Mouse (Mus musculus): ENCODE data around the gene Ntrk3. TPM values are rescaled to one million over a fixed set of nuclear protein-coding genes. Genes with fewer than 3 reads are reported as not detected.

Gene Ntrk3
- total and polyA plus RNA-seq, 2 experiments: 0.09 to 0.38 TPM

DNA sequence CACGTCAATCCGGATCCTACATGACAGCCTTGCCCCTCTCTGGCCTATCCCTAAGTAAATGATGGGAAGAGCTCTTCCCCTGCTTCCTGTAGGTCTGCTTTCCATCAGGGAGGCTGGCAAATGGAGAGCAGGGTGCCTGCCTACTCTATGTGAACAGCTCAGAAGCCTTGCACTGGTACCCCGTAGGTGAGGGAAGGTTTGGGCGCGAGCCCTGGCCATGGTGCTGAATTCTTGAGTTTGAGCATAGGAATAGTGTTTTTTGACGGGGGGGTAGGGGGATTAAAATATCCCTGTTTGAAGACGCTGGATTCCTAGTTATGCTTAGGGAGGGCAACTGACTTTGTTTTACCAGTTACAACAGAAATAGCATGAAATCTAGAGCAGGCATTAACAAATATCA, 240.0 kb downstream of the Ntrk3 start:
- Histone ChIP-seq H3K36me3 (ENCODE audit: control insufficient read depth, insufficient read depth, low read length) (no peaks in the 10 kb centered on the region), H3K79me2 (ENCODE audit: control insufficient read depth, insufficient read depth, low read length) (no peaks in the 10 kb centered on the region), H3K9ac (ENCODE audit: low read depth, low read length) (no peak overlapping the region), H3K27me3 (ENCODE audit: control insufficient read depth, insufficient read depth, low read length) (no peaks in the 10 kb centered on the region), H3K4me3 (ENCODE audit: insufficient read depth, low read depth, low read length) (no peak overlapping the region), H3K27ac (replicated peaks; ENCODE audit: insufficient read depth, low read depth, low read length) (no peak overlapping the region), H3K4me1 (ENCODE audit: control insufficient read depth, insufficient read depth, low read length) (no peaks in the 10 kb centered on the region)
- 51% methylated on average over 7 of the region's 7 CpGs for WGBS
- no peak for DNase-seq (ENCODE audit: extremely low read depth, low read depth, low spot score)
- TF ChIP-seq CTCF (IDR thresholded peaks at IDR 0.05; ENCODE audit: low read depth, low read length) (no peak), POLR2A (IDR thresholded peaks at IDR 0.05; ENCODE audit: extremely low read depth, insufficient read depth, low read length) (no peak)

GRCm38 (mm10) chr7:78493591-78493990, 244.2 kb downstream of the Ntrk3 start:
- no peaks in the 10 kb centered on the region for H3K36me3 ChIP-seq (ENCODE audit: control insufficient read depth, insufficient read depth, low read length)

GRCm38 (mm10) chr7:78491176-78491575, 246.6 kb downstream of the Ntrk3 start:
- Histone ChIP-seq H3K4me1 (ENCODE audit: control insufficient read depth, insufficient read depth, low read length) (no peaks in the 10 kb centered on the region), H3K27me3 (ENCODE audit: control insufficient read depth, insufficient read depth, low read length) (no peaks in the 10 kb centered on the region), H3K36me3 (ENCODE audit: control insufficient read depth, insufficient read depth, low read length) (no peaks in the 10 kb centered on the region), H3K9ac (ENCODE audit: low read depth, low read length) (no peak overlapping the region), H3K27ac (replicated peaks; ENCODE audit: insufficient read depth, low read depth, low read length) (no peak overlapping the region), H3K79me2 (ENCODE audit: control insufficient read depth, insufficient read depth, low read length) (no peaks in the 10 kb centered on the region), H3K4me3 (ENCODE audit: insufficient read depth, low read depth, low read length) (no peak overlapping the region)
- TF ChIP-seq CTCF (IDR thresholded peaks at IDR 0.05; ENCODE audit: low read depth, low read length) (no peak), POLR2A (IDR thresholded peaks at IDR 0.05; ENCODE audit: extremely low read depth, insufficient read depth, low read length) (no peak)
- no peak for DNase-seq (ENCODE audit: extremely low read depth, low read depth, low spot score)
- WGBS: 52% methylated on average over 7 of the region's 7 CpGs

More at GRCm38 (mm10) chr7:78493591-78493990, 244.2 kb downstream of the Ntrk3 start:
- Histone ChIP-seq H3K79me2 (ENCODE audit: control insufficient read depth, insufficient read depth, low read length) (no peaks in the 10 kb centered on the region), H3K27ac (replicated peaks; ENCODE audit: insufficient read depth, low read depth, low read length) (no peak overlapping the region), H3K9ac (ENCODE audit: low read depth, low read length) (no peak overlapping the region), H3K4me1 (ENCODE audit: control insufficient read depth, insufficient read depth, low read length) (no peaks in the 10 kb centered on the region), H3K27me3 (ENCODE audit: control insufficient read depth, insufficient read depth, low read length) (no peaks in the 10 kb centered on the region), H3K4me3 (ENCODE audit: insufficient read depth, low read depth, low read length) (no peak overlapping the region)
- WGBS: 85% methylated on average over 7 of the region's 7 CpGs
- no peak for TF ChIP-seq POLR2A (IDR thresholded peaks at IDR 0.05; ENCODE audit: extremely low read depth, insufficient read depth, low read length)
- no peak for TF ChIP-seq CTCF (IDR thresholded peaks at IDR 0.05; ENCODE audit: low read depth, low read length)
- no peak for DNase-seq (ENCODE audit: extremely low read depth, low read depth, low spot score)

GRCm38 (mm10) chr7:78484290-78484689, 253.5 kb downstream of the Ntrk3 start:
- Histone ChIP-seq H3K27me3 (ENCODE audit: control insufficient read depth, insufficient read depth, low read length) (no peaks in the 10 kb centered on the region), H3K9ac (ENCODE audit: low read depth, low read length) (no peak overlapping the region), H3K79me2 (ENCODE audit: control insufficient read depth, insufficient read depth, low read length) (no peaks in the 10 kb centered on the region), H3K36me3 (ENCODE audit: control insufficient read depth, insufficient read depth, low read length) (no peaks in the 10 kb centered on the region), H3K4me3 (ENCODE audit: insufficient read depth, low read depth, low read length) (no peak overlapping the region), H3K4me1 (ENCODE audit: control insufficient read depth, insufficient read depth, low read length) (no peaks in the 10 kb centered on the region), H3K27ac (replicated peaks; ENCODE audit: insufficient read depth, low read depth, low read length) (no peak overlapping the region)
- no peak for DNase-seq (ENCODE audit: extremely low read depth, low read depth, low spot score)
- TF ChIP-seq POLR2A (IDR thresholded peaks at IDR 0.05; ENCODE audit: extremely low read depth, insufficient read depth, low read length): no peak
- TF ChIP-seq CTCF (IDR thresholded peaks at IDR 0.05; ENCODE audit: low read depth, low read length): no peak
- WGBS: 92% methylated on average over 2 of the region's 2 CpGs

- Histone ChIP-seq H3K9ac (ENCODE audit: low read depth, low read length) (no peak overlapping the region), H3K4me3 (ENCODE audit: insufficient read depth, low read depth, low read length) (no peak overlapping the region), H3K27ac (replicated peaks; ENCODE audit: insufficient read depth, low read depth, low read length) (no peak overlapping the region), H3K79me2 (ENCODE audit: control insufficient read depth, insufficient read depth, low read length) (no peaks in the 10 kb centered on the region), H3K4me1 (ENCODE audit: control insufficient read depth, insufficient read depth, low read length) (no peaks in the 10 kb centered on the region), H3K27me3 (ENCODE audit: control insufficient read depth, insufficient read depth, low read length) (no peaks in the 10 kb centered on the region), H3K36me3 (ENCODE audit: control insufficient read depth, insufficient read depth, low read length) (no peaks in the 10 kb centered on the region)
- no peak for TF ChIP-seq CTCF (IDR thresholded peaks at IDR 0.05; ENCODE audit: low read depth, low read length)
- WGBS: 87% methylated on average over 3 of the region's 3 CpGs
- DNase-seq (ENCODE audit: extremely low read depth, low read depth, low spot score): no peak
Observed at GRCm38 (mm10) chr7:78483729-78484128, 254.1 kb downstream of the Ntrk3 start.

GRCm38 (mm10) chr7:78483061-78483460, 254.8 kb downstream of the Ntrk3 start:
- DNase-seq (ENCODE audit: extremely low read depth, low read depth, low spot score): no peak

More at GRCm38 (mm10) chr7:78483061-78483460, 254.8 kb downstream of the Ntrk3 start:
- Histone ChIP-seq H3K36me3 (ENCODE audit: control insufficient read depth, insufficient read depth, low read length) (no peaks in the 10 kb centered on the region), H3K27ac (replicated peaks; ENCODE audit: insufficient read depth, low read depth, low read length) (no peak overlapping the region), H3K79me2 (ENCODE audit: control insufficient read depth, insufficient read depth, low read length) (no peaks in the 10 kb centered on the region), H3K9ac (ENCODE audit: low read depth, low read length) (no peak overlapping the region), H3K4me3 (ENCODE audit: insufficient read depth, low read depth, low read length) (no peak overlapping the region), H3K4me1 (ENCODE audit: control insufficient read depth, insufficient read depth, low read length) (no peaks in the 10 kb centered on the region), H3K27me3 (ENCODE audit: control insufficient read depth, insufficient read depth, low read length) (no peaks in the 10 kb centered on the region)
- TF ChIP-seq CTCF (IDR thresholded peaks at IDR 0.05; ENCODE audit: low read depth, low read length): no peak
- no peak for TF ChIP-seq POLR2A (IDR thresholded peaks at IDR 0.05; ENCODE audit: extremely low read depth, insufficient read depth, low read length)
- 74% methylated on average over 2 of the region's 2 CpGs for whole genome bisulfite sequencing

All from liver, adult 2 months (tissue).